Mouse (Mus musculus): ENCODE data around the gene Ddah1. TPM values are rescaled to one million over a fixed set of nuclear protein-coding genes. Genes with fewer than 3 reads are reported as not detected.

Ddah1 gene
- total RNA-seq, 1 experiment: 15.5 TPM

DNA sequence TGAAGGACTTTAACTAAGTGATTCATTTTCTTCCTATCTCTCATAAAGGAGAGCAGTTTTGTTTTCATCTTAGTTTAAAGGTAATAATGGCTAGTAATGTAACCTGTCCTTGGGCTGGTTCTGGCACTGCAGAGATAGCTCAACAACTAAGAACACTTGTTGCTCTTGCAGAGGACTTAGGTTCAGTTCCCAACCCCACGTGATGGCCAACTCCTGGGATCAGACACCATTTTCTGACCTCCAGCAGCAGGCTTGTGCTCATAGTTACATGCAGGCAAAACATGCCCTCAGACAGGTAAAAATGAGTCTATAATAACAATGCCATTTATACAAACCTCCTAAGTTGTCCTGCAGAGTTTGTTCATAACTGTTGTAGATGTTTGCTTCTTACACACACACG is 5.9 kb downstream of the Ddah1 start:
- in situ Hi-C loops (cut with MboI; ENCODE audit: low sequenced_read_pairs in 2 of 2, unreplicated experiment in 2 of 2): no loop called here
- Histone ChIP-seq H3K9me3 (ENCODE audit: control insufficient read depth, insufficient read depth, low read depth, low read length) (no peaks in the 10 kb centered on the region), H3K4me3 (ENCODE audit: insufficient read depth in 1 of 2, low read depth in 1 of 2, low read length in 2 of 2, poor library complexity in 1 of 2, severe bottlenecking in 1 of 2) (no peak overlapping the region), H3K9ac (ENCODE audit: insufficient read depth, low read depth, low read length, poor library complexity, severe bottlenecking) (no peak overlapping the region), H3K36me3 (ENCODE audit: control insufficient read depth, insufficient read depth, low read length, poor library complexity, severe bottlenecking) (no peaks in the 10 kb centered on the region), H3K4me1 (ENCODE audit: control insufficient read depth in 2 of 2, insufficient read depth in 2 of 2, low read length in 2 of 2, poor library complexity in 1 of 2) (0 out of 4 replicates have a peak, but pooled peaks cover 0 to 3% of the 10 kb centered on the region in 2 experiments), H3K27ac (ENCODE audit: insufficient read depth, low read depth, low read length, poor library complexity, severe bottlenecking) (no peak overlapping the region)
- TF ChIP-seq ZC3H11A (IDR thresholded peaks at IDR 0.05; ENCODE audit: borderline replicate concordance, low read depth, low read length) (no peak), ZNF384 (IDR thresholded peaks at IDR 0.05; ENCODE audit: low read depth, low read length) (no peak), HCFC1 (IDR thresholded peaks at IDR 0.05; ENCODE audit: borderline replicate concordance, insufficient read depth, low read length) (no peak), CHD2 (IDR thresholded peaks at IDR 0.05; ENCODE audit: low read depth, low read length) (no peak), MAFK (IDR thresholded peaks at IDR 0.05; ENCODE audit: insufficient read depth, low read depth, low read length) (no peak)
- DNase-seq (ENCODE audit: low read depth, low spot score): no peak

DNA sequence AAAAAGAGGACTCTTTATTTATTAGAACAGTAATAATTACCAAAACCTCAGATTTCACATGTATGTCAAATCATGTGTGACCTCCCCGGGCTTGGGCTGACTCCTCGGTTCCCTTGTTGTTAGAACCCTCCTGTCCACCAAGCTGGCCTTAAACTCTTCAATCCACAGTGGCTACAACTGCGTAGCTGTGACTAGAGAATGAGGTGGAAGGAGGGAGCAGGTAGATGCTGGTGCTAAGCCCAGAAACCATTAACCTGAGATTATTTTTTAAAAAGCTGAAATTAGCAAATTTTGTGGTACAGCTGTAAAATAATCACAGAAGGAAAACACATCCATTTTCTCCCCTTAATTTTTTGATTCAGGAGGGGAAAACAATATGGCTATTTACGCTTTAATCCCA is 10.0 kb downstream of the Ddah1 start:
- no peaks in the 10 kb centered on the region for H3K4me1 ChIP-seq (ENCODE audit: control insufficient read depth in 2 of 2, insufficient read depth in 2 of 2, low read length in 2 of 2, poor library complexity in 1 of 2)
- TF ChIP-seq ZNF384 (IDR thresholded peaks at IDR 0.05; ENCODE audit: low read depth, low read length) (no peak), HCFC1 (IDR thresholded peaks at IDR 0.05; ENCODE audit: borderline replicate concordance, insufficient read depth, low read length) (no peak), CHD2 (IDR thresholded peaks at IDR 0.05; ENCODE audit: low read depth, low read length) (no peak)
- no peaks in the 10 kb centered on the region for H3K36me3 ChIP-seq (ENCODE audit: control insufficient read depth, insufficient read depth, low read length, poor library complexity, severe bottlenecking)
- no peak overlapping the region for H3K27ac ChIP-seq (ENCODE audit: insufficient read depth, low read depth, low read length, poor library complexity, severe bottlenecking)
- DNase-seq (ENCODE audit: low read depth, low spot score): no peak
- H3K9me3 ChIP-seq (ENCODE audit: control insufficient read depth, insufficient read depth, low read depth, low read length): no peaks in the 10 kb centered on the region
- H3K4me3 ChIP-seq (ENCODE audit: insufficient read depth in 1 of 2, low read depth in 1 of 2, low read length in 2 of 2, poor library complexity in 1 of 2, severe bottlenecking in 1 of 2): no peak overlapping the region
- no peak overlapping the region for H3K9ac ChIP-seq (ENCODE audit: insufficient read depth, low read depth, low read length, poor library complexity, severe bottlenecking)
- in situ Hi-C loops (cut with MboI; ENCODE audit: low sequenced_read_pairs in 2 of 2, unreplicated experiment in 2 of 2): no loop called here

DNA sequence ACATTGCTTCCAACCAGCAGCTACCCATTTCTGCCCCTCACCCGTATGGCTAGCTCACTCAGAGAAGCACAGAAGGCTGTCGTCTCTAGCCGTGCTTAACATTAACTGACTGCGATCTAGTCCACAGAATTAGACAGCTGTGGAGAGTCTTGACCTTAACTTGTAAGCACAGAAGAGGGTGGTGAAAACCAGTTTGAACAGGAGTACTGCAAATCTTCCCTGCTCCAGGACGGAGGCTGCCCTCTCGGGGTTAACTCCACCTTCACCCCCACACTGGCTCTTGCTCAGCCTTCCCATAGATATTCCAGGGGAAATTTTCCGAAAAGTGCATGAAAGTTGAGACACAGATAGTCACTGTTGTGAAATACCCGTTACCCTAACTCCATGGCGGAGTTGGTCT is 14.9 kb downstream of the Ddah1 start:
- H3K4me3 ChIP-seq (ENCODE audit: insufficient read depth in 1 of 2, low read depth in 1 of 2, low read length in 2 of 2, poor library complexity in 1 of 2, severe bottlenecking in 1 of 2): peak overlapping the region in 1 of 2 experiments; percentile 20; a peak in 1 of 4 replicates
- H3K36me3 ChIP-seq (ENCODE audit: control insufficient read depth, insufficient read depth, low read length, poor library complexity, severe bottlenecking): no peaks in the 10 kb centered on the region
- TF ChIP-seq HCFC1 (IDR thresholded peaks at IDR 0.05; ENCODE audit: borderline replicate concordance, insufficient read depth, low read length) (no peak), MAFK (IDR thresholded peaks at IDR 0.05; ENCODE audit: insufficient read depth, low read depth, low read length) (no peak), ZNF384 (IDR thresholded peaks at IDR 0.05; ENCODE audit: low read depth, low read length) (no peak), ZC3H11A (IDR thresholded peaks at IDR 0.05; ENCODE audit: borderline replicate concordance, low read depth, low read length) (no peak), CHD2 (IDR thresholded peaks at IDR 0.05; ENCODE audit: low read depth, low read length) (no peak)
- no peaks in the 10 kb centered on the region for H3K4me1 ChIP-seq (ENCODE audit: control insufficient read depth in 2 of 2, insufficient read depth in 2 of 2, low read length in 2 of 2, poor library complexity in 1 of 2)
- H3K27ac ChIP-seq (ENCODE audit: insufficient read depth, low read depth, low read length, poor library complexity, severe bottlenecking): no peak overlapping the region
- no peak overlapping the region for H3K9ac ChIP-seq (ENCODE audit: insufficient read depth, low read depth, low read length, poor library complexity, severe bottlenecking)
- in situ Hi-C loops (cut with MboI; ENCODE audit: low sequenced_read_pairs in 2 of 2, unreplicated experiment in 2 of 2): no loop called here
- H3K9me3 ChIP-seq (ENCODE audit: control insufficient read depth, insufficient read depth, low read depth, low read length): no peaks in the 10 kb centered on the region
- peak; percentile 19 for DNase-seq (ENCODE audit: low read depth, low spot score)

DNA sequence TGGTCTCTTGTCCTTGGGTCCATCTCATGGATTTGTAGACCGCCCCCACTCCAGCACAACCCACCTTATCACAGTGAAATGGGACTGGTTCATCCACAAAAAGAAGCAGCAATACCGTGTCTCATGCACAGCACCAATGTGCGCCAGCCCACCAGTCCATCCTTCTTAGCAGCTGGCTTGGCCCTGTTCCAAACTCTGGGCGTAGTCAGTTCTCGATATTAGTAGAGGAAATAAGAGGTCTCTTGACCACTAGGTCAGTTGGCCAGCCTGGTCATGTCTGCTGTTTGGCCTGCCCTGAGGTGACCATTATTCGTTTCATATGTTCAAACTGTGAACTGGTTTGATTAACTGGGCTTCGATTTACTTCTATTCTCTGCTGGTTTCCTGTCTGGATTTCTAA is 15.9 kb downstream of the Ddah1 start:
- H3K9ac ChIP-seq (ENCODE audit: insufficient read depth, low read depth, low read length, poor library complexity, severe bottlenecking): no peak overlapping the region
- no peaks in the 10 kb centered on the region for H3K36me3 ChIP-seq (ENCODE audit: control insufficient read depth, insufficient read depth, low read length, poor library complexity, severe bottlenecking)
- in situ Hi-C loops (cut with MboI; ENCODE audit: low sequenced_read_pairs in 2 of 2, unreplicated experiment in 2 of 2): no loop called here
- H3K9me3 ChIP-seq (ENCODE audit: control insufficient read depth, insufficient read depth, low read depth, low read length): no peaks in the 10 kb centered on the region
- H3K4me1 ChIP-seq (ENCODE audit: control insufficient read depth in 2 of 2, insufficient read depth in 2 of 2, low read length in 2 of 2, poor library complexity in 1 of 2): no peaks in the 10 kb centered on the region; a peak in 1 of 4 replicates
- TF ChIP-seq ZNF384 (IDR thresholded peaks at IDR 0.05; ENCODE audit: low read depth, low read length) (no peak), ZC3H11A (IDR thresholded peaks at IDR 0.05; ENCODE audit: borderline replicate concordance, low read depth, low read length) (no peak)
- DNase-seq (ENCODE audit: low read depth, low spot score): no peak
- H3K27ac ChIP-seq (ENCODE audit: insufficient read depth, low read depth, low read length, poor library complexity, severe bottlenecking): no peak overlapping the region
- H3K4me3 ChIP-seq (ENCODE audit: insufficient read depth in 1 of 2, low read depth in 1 of 2, low read length in 2 of 2, poor library complexity in 1 of 2, severe bottlenecking in 1 of 2): no peak overlapping the region

DNA sequence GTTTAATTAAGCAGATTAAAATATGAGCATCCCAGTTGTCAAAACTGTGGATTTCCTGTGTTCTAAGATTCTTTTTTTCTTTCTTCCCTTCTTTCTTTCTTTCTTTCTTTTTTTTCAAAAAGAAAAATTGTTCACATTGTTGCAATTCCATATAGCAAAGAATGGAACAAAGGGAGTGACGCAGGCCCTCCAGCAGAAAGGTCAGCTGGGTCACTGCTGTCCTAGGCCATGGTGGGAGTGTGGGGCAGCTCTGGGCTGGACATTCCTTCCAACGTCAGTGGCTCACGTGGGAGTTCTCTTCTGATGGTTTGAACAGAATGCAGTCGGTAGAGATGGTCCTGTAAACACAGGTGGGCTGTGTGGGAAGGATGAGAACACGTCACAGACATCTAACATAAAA is 16.8 kb downstream of the Ddah1 start:
- Histone ChIP-seq H3K4me1 (ENCODE audit: control insufficient read depth in 2 of 2, insufficient read depth in 2 of 2, low read length in 2 of 2, poor library complexity in 1 of 2) (no peaks in the 10 kb centered on the region; a peak in 2 of 4 replicates), H3K9ac (ENCODE audit: insufficient read depth, low read depth, low read length, poor library complexity, severe bottlenecking) (no peak overlapping the region), H3K27ac (ENCODE audit: insufficient read depth, low read depth, low read length, poor library complexity, severe bottlenecking) (no peak overlapping the region), H3K36me3 (ENCODE audit: control insufficient read depth, insufficient read depth, low read length, poor library complexity, severe bottlenecking) (no peaks in the 10 kb centered on the region), H3K4me3 (ENCODE audit: insufficient read depth in 1 of 2, low read depth in 1 of 2, low read length in 2 of 2, poor library complexity in 1 of 2, severe bottlenecking in 1 of 2) (no peak overlapping the region), H3K9me3 (ENCODE audit: control insufficient read depth, insufficient read depth, low read depth, low read length) (no peaks in the 10 kb centered on the region)
- no peak for DNase-seq (ENCODE audit: low read depth, low spot score)
- TF ChIP-seq HCFC1 (IDR thresholded peaks at IDR 0.05; ENCODE audit: borderline replicate concordance, insufficient read depth, low read length): no peak
- no peak for TF ChIP-seq CHD2 (IDR thresholded peaks at IDR 0.05; ENCODE audit: low read depth, low read length)
- no peak for TF ChIP-seq MAFK (IDR thresholded peaks at IDR 0.05; ENCODE audit: insufficient read depth, low read depth, low read length)
- TF ChIP-seq ZC3H11A (IDR thresholded peaks at IDR 0.05; ENCODE audit: borderline replicate concordance, low read depth, low read length): no peak
- no peak for TF ChIP-seq ZNF384 (IDR thresholded peaks at IDR 0.05; ENCODE audit: low read depth, low read length)
- in situ Hi-C loops (cut with MboI; ENCODE audit: low sequenced_read_pairs in 2 of 2, unreplicated experiment in 2 of 2): no loop called here

Data from ES-E14 (cell line).